Mouse (Mus musculus): ENCODE data around the gene Rhbdl2.

The Rhbdl2 gene

GRCm38 (mm10) chr4:123814030-123814501 lies 26.4 kb downstream of the Rhbdl2 start:
- no peak for DNase-seq (ENCODE audit: low spot score)

- DNase-seq (ENCODE audit: low spot score), result no peak
Measured at GRCm38 (mm10) chr4:123819093-123819610, 31.5 kb downstream of the Rhbdl2 start.

GRCm38 (mm10) chr4:123842126-123842525 lies 54.5 kb downstream of the Rhbdl2 start:
- DNase-seq (ENCODE audit: low spot score), result no peak

- DNase-seq (ENCODE audit: low spot score), result no peak
Measured at GRCm38 (mm10) chr4:123856888-123857287, 69.2 kb downstream of the Rhbdl2 start.

GRCm38 (mm10) chr4:123858090-123858489 lies 70.4 kb downstream of the Rhbdl2 start:
- DNase-seq (ENCODE audit: low spot score), result no peak

- no peak for DNase-seq (ENCODE audit: low spot score)
Measured at GRCm38 (mm10) chr4:123859379-123859778, 71.7 kb downstream of the Rhbdl2 start, which contains the start of gene 4933427I04Rik. Gene 4933427I04Rik (plus strand): TSS chr4:123859679.

GRCm38 (mm10) chr4:123859803-123860202 lies 72.1 kb downstream of the Rhbdl2 start:
- no peak for DNase-seq (ENCODE audit: low spot score)

GRCm38 (mm10) chr4:123860621-123861020 lies 72.9 kb downstream of the Rhbdl2 start:
- DNase-seq (ENCODE audit: low spot score), result no peak

Data from yolk sac, embryonic 10.5 days (tissue).